Mouse (Mus musculus): ENCODE results near the gene Gapt.
A peak's percentile ranks its signal among the peaks of the same experiment; 100 is the strongest.
"Not testable (repeated sequence)": the region's sequence is repeated elsewhere in the genome, so short reads cannot be mapped to it uniquely, and the experiment has no call there.

Gapt gene

DNA sequence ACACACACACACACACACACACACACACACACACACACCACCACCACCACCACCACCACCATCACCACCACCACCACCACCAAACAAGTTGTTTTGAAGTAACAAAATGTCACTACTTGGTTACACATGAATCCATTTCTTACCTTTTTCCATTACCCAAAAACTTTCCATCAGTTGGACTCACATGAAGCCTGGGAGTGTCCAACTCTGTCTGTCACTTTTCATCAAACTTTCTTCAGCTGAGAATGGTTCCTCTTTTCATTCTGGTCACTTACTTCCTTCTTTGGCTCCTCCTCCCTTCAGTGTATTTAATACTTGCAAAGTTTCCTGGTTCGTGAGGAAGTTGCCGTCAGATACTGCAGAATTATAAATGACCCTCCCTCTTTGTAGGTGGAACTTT, at the start of gene Gapt:
Gene Gapt (minus strand): TSS at position 259 of the 400 bp plus-strand sequence.
- no peak for DNase-seq

DNA sequence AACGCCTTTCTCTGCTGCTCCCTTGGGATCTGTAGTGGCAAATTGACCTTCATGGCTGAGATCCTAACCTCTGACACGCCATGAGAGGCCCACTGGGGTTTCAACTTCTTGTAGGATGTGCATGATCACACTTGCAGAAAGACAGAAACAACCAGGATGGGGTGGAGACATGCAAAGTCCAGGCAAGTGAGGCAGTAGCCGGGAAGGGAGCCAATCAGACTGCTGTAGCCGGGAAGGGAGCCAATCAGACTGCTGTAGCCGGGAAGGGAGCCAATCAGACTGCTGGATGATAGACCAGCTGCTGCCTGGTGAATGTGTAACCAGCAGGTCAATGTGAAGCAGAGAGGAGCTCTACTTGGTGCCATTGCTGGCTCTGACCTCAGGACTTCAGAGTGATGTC, 49.2 kb upstream of the Gapt start:
- DNase-seq = peak; percentile 73 to 86

DNA sequence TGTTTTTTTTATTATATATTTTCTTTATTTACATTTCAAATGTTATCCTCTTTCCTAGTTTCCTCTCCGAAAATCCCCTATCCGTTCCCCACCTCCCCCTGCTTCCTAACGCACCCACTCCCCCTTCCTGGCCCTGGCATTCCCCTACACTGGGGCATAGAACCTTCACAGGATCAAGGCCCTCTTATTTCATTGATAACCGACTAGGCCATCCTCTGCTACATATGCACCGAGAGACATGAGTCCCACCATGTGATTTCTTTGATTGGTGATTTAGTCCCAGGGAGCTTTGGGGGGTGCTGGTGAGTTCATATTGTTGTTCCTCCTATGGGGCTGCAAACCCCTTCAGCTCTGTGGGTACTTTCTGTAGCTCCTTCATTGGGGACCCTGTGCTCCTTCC, 47.7 kb upstream of the Gapt start:
- not testable (repeated sequence) for DNase-seq

DNA sequence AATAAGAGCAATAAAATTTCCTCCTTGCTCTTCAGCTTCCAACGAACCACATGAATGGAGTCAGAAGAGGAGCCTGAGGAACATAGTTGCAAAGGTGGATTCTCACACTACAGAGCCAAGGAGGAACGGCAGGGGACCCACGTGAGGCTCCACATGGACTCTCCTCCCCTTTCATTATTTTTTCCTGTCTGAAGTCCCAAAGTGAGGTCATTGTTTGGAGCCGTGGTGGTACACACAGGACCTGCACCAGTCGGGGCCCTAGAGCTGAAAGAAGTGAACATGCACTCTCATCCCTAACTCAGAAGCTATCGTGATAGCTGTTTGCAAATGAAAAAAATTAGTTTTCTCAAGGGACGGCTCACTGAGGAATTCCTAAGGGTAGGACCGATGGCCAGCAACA, 47.1 kb upstream of the Gapt start:
- no peak for DNase-seq

DNA sequence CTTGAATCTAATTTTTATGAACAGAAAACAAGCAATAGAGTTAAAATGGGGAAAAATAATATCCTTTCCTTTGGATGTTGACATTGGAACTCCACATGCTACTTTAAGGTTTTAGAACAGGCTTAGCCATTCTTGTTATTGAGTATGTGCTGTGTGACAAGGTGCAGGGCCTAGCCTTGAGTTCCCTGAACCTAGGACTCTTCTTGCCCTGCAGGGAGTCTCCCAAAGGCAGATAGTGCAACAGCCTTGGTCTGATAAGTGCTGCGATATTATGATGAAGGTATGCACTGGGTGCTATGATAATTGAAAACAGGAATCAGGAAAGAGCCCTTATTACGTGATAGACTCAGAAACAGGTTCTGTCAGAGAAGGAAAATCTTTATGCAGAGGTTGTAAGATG, 44.9 kb upstream of the Gapt start:
- DNase-seq = no peak

DNA sequence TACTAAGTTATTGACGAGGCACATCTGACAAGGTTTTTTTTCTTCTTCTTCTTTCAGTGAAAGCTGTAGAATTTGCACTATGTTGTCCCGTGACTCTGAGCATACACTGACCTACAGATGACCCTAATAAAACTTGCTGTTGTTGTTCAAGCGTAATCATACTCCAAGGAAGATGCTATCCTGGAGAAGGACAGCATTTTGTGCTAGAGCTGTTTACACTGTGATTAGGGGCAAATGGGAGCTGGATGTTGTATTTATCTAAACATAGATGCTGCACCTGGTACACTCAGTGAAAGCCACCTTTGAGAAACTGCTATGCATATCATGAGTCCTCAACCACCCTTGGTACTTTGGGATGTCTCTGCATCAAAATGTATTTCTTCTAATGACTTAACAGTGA, 44.4 kb upstream of the Gapt start:
- DNase-seq = no peak

DNA sequence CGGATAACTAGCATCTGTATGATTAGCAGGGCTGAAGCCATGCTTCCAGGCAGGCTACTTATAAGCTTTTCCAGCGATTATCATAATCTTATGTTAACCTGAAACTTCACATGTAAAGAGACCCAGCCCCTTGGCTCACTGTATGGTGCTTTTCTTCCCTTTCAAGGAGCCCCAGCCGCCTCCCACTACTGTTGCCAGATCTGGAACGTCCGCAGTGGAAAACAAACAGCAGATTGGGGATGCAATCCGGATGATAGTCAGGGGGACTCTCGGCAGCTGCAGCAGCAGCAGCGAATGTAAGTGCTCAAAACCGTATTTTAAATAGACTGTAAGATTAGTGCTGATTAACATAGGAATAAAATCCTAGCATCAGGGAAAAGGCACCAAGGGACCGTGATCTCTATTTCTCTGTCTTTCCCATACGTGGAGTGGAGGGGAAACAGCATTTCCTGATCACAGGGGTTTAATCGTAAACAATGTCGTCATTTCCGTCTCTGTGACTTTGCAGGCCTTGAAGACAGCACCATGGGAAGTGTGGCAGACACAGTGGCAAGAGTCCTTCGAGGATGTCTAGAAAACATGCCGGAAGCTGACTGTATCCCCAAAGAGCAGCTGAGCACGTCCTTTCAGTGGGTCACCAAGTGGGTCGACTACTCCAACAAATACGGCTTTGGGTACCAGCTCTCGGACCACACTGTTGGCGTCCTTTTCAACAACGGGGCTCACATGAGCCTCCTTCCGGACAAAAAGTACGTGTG, 41.7 kb upstream of the Gapt start:
- DNase-seq = peak in 1 of 2 experiments; percentile 33

DNA sequence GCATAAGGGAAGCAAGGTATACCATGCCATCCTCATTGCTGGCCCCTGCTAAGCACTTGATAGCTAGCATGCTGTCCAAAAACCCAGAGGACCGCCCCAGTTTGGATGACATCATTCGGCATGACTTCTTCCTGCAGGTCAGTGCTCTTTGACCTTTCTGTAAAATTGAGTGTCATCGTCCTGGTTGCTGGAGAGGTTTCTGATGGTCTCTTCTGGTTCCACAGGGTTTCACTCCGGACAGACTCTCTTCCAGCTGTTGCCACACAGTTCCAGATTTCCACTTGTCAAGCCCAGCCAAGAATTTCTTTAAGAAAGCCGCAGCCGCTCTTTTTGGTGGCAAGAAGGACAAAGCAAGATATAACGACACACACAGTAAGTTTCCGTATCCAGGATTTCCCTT, 40.8 kb upstream of the Gapt start:
- peak in 1 of 2 experiments; percentile 36 for DNase-seq

DNA sequence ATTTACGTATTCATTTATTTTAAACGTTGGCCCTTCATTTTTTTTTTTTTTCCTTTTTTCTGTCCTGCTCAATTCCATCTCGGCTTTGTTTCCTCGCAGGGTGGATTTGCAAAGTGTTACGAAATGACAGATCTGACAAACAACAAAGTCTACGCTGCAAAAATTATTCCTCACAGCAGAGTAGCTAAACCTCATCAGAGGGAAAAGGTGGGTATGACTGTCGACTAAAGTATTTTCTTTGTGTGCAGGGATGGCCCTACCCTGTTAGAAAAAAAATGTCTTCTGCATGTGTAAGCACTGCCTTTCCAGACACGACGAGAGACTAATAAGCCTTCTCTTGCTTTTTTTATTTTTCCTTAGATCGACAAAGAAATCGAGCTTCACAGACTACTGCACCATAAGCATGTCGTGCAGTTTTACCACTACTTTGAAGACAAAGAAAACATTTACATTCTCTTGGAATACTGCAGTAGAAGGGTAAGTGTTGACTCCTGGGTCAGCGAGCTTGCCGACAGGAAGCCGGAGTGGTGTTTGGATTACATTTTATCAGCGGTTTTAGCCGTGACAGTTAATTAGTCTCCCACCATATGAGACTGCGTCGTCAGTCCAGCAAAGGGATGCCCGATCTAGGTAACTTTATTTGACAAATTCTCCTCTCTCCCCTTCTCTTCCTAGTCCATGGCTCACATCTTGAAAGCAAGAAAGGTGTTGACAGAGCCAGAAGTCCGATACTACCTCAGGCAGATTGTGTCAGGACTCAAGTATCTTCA, 39.1 kb upstream of the Gapt start:
- no peak for DNase-seq

DNA sequence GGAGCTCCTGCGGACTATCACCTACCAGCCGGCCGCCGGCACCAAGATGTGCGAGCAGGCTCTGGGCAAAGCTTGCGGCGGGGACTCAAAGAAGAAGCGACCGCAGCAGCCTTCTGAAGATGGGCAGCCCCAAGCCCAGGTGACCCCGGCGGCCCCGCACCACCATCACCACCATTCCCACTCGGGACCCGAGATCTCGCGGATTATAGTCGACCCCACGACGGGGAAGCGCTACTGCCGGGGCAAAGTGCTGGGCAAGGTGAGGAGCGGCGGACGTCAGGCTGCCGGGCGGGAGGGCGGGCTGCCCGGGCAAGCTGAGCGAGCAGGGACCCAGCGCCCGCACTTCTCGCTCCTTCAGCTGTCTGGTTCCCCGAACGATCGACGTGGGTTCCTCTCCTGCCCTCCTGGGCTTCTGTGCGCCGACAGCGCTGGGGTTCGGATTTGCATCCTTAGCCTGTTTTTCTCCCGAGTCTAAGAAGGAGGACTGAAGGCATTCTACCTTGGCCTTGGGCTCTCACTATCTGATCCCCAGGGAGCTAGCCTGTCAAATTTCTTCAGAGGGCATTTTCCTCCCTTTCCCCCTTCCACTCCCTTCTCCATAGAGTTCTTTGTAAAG, 38.3 kb upstream of the Gapt start:
- no peak for DNase-seq

DNA sequence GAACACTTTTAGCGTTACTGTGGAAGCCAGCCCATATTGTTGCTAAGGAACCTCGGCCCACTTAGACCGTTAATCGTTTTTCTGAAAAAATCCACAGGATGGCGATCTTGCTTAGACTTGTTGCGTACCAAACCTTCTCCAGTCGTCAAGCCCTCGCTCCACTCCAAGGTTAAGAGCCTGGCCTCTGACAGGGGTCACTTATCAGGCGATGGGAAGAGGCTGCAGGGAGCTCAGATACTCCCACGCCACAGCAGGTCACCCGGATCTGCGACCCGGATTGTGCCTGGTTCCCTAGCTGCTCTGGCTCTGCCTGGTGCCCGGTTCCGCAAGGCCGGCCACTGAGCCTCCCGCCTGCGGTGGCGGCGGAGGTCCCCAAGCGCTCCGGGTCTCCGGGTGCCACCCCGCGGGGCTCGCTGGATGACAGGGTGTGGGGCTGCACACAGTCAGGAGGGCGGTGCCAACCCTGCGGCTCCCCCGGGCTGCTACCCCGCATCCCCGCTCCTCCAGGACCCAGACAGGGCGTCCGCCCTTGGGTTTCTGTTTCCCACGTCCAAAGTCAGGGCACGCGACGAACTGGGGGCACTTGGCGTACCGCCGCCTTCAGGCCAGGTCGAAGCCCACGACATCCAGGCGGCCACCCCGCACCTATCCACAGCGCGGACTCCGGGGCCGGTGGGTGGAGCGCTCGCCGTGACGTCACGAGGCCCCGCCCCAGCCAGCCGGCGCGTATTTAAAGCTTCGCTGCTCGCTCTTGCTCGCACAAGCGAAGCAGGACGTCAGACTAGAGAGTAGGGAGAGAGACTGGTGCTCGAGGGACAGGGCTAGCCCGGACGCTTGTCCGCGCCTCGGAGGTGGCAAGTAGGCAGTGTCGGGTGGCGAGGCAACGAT, 37.5 kb upstream of the Gapt start, which contains the start of gene Plk2:
Gene Plk2 (plus strand): TSS at position 756 of the 888 bp plus-strand sequence.
- DNase-seq = peak; percentile 92 to 94

DNA sequence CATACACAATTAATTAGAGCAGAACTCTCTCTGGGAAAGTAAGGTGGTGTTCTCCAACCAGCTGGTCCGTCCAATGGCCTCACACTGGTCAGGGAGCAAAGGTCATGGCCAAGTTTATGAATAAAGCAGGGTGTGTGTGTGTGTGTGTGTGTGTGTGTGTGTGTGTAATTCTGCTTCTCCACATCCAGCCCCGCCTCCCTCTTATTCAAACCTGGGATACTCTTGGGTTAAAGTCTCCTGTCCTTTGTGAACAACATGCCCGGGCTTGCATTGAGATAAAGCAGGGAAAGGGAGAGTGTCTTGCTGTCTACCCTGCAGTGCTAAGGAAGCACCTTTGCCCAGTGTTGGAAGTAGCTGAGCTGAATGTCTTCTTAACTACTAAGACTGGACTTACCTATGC, 35.6 kb upstream of the Gapt start:
- peak; percentile 17 to 40 for DNase-seq

DNA sequence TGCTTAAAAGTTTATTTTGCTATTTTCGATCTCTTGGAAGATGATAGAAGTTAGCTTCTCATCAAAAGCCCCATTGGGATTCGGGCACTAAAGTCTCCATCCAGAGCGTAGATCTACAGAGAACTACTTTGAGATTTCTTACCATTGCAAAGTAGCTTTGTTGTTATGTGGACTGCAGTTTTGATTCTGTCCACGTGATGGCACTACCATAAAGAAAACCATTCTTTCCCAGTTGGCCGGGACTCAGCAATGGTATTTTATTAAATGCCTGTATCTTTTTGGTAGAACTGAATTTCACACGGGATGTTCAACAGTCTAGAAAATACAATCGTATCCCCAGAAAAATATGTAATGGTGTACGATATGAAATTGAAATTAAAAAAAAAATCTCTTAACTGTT, 35.2 kb upstream of the Gapt start:
- DNase-seq = peak in 1 of 2 experiments; percentile 87

DNA sequence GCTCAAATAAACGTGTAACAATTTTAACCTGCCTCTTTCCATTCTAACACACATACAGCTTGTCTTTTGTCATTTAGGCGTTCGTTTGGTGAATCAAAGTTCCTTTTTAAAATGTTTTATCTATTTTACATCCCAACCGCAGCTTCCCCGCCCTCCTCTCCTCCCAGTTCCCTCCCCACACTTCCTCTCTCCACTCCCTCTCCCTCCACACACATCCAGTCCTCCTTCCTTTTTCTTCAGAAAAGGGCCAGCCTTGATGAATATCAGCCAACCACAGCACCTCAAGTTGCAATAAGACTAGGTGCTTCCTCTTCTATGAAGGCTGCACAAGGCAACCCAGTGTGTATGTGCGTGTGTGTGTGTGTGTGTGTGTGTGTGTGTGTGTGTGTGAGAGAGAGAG, 27.5 kb upstream of the Gapt start:
- no peak for DNase-seq

DNA sequence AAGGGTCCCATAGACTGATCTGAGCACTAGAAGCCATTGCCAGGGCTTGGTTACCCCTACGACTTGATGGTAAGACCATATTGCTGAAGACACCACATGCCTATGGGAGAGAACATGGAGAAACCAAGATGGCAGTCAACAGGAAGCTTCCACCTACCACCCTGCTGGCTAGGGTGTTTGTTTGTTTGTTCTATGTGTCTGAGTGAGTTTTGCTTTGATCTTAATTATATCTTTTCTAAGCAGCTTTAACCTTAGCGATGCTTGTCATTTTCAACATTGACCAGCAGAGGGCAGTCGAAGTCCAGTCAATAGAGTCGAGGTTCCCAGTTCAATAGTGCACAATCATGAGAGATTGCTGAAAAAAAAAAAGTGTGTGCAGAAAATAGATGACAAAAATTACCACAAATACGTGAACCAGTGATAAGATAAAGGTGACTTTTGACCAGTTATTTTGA, 25.5 kb upstream of the Gapt start:
- peak in 1 of 2 experiments; percentile 36 for DNase-seq

DNA sequence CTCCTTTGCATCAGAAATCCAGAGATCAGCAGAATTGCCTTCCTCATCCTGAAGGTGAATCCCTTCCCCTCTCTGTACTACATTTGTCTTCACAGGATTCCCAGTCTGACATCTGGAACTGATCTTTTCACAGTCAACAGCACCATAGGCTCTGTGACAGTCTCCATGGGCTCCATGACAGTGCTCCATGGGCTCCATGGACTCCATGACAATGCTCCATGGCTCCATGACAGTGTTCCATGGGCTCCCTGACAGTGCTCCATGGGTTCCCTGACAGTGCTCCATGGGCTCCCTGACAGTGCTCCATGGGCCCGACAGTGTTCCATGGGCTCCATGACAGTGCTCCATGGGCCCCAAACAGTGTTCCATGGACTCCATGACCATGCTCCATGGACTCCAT, 12.7 kb upstream of the Gapt start:
- no peak for DNase-seq

DNA sequence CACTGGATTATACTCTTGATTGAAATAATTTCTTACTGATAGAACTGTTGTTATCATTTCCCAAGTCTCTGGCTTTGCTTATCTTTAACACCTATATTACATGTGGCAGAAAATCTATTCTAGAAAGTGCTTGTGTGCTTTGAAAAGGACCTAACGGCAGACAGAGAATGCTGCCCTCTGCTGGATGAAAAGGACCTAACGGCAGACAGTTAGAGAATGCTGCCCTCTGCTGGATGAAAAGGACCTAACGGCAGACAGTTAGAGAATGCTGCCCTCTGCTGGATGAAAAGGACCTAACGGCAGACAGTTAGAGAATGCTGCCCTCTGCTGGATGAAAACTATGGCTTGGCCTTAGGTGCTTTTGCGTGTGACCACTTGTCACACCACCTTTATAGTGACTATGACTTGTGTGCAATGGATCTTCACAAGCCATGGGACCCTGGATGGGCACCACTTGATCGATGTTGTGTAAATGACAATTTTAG, 11.6 kb upstream of the Gapt start:
- DNase-seq = peak; percentile 35 to 69

DNA sequence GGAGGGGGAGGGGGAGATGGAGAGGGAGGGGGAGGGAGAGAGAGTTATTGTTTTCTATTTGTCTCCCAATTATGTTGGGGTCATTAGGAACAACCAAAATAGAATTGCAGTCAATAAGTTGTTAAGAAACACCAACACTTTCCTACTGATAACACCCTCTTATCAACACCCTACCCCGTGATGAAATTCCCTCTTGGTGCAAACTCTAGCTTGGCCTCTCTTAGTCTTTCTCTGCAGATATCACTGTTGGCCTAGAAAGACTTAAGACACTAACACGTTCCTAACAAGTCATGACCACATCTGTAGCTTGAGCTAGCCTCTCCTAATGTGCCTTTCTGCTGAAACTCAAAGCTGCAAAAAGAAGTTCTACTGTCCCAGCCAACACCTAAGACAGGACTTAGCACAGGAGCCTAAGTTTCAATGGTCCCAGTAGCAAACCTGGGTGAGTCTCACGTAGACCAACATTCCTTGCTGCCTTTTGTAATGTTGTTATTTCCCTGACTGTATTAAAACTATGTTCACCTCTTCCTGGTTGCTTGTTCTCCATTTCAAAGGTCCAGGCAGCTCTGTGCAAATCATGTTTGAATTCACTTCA, 11.1 kb upstream of the Gapt start:
- DNase-seq = no peak

DNA sequence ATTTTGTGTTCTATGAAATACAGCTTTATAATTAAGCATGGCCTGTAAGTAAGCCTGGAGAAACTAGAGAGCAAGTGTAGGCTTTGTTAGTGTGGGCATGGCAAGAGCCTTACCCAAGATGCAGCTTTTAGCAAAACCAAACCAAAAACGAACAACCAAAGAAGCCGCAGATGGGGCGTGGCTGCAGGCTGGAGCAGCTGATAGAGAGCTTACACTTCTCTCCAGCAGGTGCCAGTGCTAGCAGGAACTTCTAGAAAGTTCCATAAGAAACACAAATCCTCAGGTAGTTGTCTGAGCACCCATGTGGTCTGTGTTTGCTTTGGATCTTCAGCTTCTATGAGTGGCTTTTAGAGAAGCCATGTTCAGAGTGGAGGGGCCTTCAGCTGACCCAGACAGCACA, 9.5 kb upstream of the Gapt start:
- DNase-seq = no peak

DNA sequence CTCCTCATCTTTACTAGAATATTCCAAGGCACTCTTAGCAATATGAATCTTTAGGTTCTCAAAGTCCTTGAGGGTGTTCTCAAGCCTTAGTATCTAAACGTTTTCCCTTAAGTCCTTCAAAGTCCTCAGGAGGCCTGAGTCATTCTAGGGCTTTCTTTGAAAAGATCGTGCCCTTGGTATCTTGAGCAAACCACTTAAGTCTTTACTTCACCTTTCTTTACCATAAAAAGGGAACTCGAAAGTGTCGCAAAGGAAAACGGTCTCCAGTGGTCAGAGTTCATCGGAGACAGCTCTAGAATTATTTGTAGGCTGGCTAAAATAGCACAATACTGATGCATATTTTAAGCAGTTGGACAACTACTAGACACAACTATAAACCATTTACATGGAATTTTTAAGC, 6.7 kb upstream of the Gapt start:
- no peak for DNase-seq

DNA sequence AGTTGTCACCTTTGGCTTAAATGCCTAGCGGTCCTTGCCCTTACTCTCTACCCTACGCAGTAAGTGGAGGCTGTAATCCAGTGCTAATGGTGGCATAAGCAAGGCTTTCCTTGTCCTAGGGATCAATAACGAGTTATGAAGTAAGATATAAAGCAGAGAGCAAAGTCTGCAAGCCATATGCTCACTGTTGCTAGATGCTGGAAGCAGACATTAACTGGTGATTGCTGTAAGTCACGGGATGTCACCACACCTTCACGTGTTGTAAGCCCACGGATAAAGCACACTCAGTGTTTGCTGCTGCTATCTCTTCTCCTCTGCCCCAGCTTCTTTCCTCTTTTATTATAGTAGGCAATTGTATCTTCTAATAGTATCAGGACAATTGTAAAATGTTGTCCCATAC, 5.9 kb downstream of the Gapt start:
- no peak for DNase-seq

DNA sequence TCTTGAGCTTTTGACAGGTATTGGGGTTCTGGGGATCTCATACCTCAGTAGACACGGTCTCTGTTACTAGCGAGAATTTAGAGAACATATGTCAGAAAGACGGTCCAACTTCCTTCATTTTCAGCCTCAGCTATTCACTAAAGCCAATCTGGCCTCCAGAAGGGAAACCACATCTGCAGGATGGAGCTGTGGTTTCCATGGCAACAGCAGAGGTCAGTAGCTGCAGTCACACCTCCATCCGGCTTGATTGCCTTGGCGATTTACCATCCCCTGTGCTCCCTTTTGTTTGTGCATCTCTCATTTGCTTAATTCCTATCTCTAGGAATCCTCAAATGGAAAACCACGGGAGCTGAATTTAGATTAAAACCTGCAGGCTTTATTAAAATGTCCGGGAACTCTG, 10.3 kb downstream of the Gapt start:
- DNase-seq = no peak

Measured in kidney, postnatal 25 days (tissue).